Mouse (Mus musculus): ENCODE measurements around the gene Samd10.

Gene Samd10

DNA sequence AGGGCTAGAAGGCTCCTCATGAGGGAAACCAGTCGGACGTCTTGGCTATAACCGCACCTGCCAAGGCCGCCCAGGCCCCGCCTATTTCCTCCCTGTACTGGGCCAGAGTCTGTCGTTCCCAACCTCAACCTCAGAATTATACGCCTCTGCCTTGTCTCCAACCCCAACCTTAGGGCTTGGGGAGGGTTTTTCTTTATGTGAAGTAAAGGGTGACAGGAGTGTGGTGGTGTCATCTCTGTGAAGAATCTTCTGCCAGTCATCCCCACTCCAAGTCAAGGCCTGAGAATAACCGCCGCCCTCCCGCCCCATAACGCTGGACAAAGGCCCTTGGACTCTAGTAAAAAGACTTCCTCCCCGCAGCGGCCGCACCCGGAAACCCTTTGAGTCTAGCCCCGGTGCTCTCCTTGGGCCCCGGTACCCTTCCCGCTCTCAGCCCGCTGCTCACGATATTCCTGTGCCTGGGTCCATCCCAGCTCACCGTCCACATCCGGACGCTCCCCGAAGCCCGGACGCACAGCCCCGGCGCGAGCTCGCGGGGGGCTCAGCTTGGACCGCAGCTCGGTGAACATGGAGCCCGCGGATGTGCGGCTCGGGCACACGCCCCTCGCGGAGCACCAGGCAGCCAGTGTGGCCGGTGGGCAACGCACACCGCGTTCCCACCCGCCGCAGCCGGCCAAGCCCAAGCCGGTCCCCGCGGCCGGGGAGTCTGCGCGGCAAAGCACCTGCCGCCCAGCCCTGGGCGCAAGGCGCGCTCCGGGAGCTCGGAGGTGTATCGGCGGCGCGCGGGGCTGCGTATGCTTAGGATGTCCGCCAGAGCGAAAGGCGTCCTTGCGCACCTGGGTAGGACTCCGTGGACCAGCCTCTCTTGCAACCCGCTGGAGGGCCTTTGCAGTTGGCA, at the start of gene Samd10:
Samd10 (minus strand) TSS at position 759 of the 898 bp plus-strand sequence.
- DNase-seq, result peak; percentile 80 to 86

DNA sequence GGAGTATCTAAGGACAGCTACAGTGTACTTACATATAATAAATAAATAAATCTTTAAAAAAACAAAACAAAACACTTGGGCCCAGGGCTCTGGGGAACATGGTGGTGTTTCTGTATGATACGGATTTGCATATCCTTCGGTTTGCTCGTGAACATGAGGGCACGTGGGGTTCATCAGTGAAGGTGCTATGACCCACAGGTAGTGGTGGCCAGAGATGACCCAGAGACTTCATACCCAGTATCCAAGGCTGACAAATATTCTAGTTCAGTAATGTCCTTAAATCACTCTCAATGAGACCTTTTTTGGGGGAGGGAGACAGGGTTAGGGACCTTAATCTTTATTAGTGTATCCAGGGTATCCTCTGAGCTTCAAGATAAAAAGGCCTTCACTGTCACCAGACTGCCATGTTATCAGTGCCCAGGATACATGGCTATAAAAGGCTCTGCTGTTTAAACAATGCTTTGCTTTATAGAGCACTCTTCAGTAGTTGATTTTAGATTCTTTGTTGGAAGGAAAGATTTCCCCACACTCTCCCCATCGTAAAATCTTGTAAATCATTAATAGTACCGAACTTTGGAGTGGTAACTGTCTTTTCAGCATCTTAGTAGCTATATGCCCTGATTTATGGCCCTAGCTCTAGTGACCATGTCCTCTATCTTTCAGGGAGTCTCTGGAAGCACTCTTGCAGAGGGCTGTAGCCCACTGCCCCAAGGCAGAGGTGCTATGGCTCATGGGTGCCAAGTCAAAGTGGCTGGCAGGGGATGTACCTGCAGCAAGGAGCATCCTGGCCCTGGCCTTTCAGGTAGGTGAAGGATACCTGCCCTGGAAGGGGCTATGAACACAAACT, 47.8 kb upstream of the Samd10 start:
- no peak for DNase-seq

DNA sequence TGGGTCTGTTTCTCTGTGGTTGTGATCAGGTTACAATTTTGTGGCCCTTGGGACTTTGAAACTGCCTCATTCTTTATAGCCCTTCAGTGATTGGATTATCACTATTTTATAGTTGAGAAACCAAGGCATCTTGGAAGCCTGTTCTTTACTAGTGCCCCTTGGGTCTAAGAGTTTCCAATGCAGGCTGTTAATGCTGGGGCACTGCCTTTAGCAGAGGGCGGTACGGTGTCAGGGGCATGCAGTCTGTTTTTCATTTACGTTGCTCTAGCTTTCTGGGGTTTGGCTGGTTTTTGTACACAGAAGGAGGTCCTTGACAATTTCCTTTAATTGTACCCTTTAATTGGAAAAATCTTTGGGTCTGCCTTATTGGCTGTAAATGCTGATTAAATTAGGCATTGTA, 46.7 kb upstream of the Samd10 start:
- no peak for DNase-seq

DNA sequence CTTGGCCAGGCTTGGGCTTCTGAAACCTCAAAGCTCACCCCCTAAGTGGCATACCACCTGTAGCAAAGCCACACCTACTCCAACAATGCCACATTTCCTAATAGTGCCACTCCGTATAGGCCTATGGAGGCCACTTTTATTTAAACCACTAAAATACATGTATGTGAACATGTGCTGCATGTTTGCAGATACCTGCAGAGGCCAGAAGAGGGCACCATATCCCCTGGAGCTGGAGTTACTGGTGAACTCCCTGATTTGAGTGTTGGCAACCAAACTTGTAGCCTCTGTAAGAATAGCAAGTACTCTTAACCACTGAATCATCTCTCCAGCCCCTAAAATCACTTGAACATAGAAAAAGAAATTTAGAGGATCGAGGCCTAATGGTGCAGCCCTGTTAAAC, 45.3 kb upstream of the Samd10 start:
- peak in 1 of 2 experiments; percentile 39 for DNase-seq

DNA sequence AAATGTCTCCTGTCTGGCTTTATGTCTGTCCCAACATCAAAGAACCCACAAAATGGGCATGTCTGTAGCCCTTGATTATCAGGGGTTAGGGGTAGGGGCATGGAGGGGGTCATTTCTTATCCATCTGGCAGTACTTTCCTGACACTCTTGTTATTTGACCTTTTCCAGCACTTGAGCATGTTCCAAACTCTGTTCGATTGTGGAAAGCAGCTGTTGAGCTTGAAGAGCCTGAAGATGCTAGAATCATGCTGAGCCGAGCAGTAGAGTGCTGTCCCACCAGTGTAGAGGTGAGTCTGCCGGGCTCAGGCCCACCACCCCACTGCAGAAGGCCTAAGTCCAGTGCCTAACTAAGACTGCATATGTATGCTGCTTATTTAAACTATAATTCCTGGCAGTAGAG, 36.9 kb upstream of the Samd10 start:
- DNase-seq, result no peak

DNA sequence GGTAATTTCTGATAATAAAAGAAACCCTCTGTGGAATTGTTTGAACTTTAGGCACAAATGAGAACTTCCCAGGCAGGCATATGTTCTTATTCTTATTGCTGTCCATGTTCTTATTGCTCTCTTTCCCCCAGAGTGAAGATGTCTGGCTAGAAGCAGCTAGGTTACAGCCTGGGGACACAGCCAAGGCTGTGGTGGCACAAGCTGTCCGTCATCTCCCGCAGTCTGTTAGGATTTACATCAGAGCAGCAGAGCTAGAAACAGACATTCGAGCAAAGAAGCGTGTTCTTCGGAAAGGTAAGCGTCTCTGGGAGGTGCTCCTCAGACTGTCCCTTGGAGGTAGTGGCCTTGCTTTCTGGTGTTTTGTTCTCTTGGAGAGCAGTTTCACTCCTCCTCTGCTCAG, 33.6 kb upstream of the Samd10 start:
- peak; percentile 60 to 75 for DNase-seq

DNA sequence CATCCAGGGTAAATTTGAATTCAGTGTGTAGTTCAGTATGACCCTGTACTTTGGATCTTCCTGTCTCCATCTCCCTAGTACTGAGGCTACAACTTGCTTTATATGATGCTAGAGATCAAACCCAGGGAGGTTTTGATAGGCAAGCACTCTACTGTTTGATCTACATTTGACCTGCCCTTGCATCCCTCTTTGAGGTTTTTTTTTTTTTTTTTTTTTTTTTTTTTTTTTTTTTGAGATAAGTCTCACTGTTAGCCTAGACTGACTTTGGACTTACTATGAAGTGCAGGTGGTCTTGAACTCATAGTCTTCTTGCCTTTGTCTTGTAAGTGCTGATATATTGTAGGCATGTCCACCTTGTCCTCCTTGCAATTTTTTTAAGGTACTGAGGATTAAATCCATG, 29.5 kb upstream of the Samd10 start:
- no peak for DNase-seq

DNA sequence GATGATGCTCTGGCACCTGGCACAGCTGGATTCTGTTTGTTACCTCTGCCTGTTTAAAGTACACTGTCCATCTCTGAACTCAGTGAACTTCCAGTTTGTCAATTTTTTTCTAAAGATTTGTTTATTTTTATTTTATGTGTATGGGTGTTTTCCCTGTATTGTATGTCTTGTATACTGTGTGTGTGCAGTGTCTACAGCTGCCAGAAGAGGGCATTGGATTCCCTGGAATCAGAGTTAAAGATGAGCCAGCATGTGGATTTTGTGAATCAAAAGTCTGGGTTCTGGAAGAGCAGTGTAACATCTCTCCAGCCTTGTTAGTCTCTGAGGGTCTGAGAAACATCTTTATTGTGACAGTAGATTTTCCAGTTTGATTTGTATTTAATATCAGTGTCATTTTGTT, 24.4 kb upstream of the Samd10 start:
- DNase-seq, result peak; percentile 25 to 41

DNA sequence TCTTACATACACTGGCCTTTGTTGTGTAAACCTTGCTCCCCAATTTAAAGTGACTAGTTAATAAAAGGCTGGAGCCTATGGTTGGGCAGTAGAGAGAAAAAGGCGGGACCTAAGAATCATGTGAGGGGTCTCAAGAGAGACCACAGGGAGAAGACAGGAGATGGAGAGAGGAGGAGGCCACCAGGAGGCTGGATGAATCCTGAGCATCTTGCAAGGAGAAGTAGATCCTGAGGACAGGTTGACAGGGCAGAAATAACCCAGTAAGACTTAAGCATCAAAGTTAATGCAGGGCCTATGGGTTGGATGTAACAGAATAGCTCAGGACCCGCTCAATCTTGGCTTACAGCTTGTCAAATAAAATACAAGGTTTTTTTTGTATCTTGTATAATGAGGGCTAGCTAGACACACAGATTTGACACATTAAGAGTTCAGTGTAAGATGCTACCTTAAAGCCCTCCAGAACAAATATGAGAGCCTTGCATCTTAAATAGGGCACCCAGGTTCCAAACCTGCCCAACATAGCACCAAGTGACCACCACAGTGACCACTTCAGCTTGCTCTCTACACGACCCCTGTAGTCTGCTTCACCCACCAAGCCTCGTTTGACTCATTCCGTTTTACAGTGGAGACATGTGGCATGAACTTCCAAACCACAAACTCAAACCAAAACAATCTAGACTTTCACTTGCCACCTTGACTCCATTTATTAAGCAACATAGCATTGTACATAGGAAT, 19.9 kb upstream of the Samd10 start:
- DNase-seq, result no peak

DNA sequence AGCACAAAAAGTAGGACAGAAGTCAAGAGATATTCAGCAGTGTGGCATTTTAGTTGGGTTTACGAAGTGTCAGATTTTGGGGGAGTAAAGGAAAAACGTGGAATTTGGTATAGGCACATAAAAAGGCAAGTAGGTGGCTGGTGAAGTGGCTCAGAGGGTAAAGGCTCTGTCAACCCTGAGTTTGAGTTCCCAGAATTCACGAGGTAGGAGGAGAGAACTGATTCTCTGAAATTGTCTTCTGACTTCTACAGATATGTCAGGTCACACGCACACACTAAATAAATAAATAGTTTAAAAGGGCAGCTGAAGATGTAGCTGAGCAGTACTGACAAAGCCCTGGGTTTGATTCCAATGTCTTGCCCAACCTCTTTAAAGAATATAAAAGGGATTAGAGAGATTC, 3.4 kb upstream of the Samd10 start:
- DNase-seq, result no peak

DNA sequence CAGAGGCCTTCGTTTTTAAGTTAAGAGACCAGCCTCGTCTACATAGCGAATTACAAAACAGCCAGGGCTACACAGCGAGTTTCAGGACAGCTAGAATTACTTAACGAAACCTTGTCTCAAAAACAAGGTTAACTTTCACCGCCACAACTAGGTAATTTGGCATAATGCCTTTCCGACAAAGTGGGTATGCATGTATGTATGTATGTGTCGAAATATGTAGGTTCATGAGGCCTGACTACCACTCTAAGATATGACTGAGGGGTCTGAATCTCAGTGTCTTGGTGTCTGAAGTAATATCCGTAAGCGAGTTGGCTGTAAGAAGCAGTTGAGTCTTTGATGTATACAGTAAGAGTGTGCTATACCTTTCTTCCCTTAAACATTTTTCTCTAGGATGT, 2.7 kb upstream of the Samd10 start:
- DNase-seq, result no peak

DNA sequence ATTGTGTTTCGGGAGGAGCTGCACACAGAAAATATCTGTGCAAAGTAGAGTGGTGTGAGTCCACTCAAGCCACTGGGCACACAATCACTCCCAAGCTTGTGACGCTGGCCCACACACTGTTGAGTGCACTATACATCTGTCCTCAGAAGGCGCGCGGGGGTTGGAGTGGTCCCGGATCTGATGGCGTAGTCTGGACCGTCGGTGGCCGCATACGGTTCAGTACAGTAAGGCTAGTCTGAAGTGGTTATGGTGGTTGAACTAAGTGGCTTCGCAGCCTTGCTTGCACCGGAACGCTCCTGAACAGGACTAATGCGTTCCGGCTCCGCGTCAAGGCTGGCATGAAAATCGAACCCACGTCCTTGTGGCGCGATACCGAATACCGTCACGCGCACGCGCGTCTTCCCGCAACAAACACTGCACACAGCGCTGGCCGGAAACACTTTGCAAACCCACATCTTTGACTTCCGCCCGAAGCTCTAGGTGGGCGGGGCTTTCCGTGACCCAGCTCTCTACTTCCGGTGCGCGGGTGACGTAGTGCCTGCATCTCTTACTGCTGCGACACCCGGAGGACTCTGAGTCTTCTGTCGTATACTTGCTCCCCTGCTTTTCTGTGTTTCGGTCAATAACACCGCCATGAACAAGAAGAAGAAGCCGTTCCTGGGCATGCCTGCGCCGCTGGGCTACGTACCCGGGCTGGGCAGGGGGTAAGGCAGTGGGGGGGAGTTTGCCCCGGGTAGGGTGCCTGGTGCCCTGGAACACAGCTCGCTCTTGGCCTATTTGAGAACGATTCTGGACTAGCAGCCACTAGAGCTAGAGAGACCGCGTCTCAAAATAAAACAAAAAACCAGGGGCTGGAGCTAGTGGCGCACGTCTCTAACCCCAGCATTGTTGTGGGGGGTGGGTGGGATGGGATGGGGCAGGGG, 2.1 kb upstream of the Samd10 start:
- DNase-seq, result peak; percentile 97

DNA sequence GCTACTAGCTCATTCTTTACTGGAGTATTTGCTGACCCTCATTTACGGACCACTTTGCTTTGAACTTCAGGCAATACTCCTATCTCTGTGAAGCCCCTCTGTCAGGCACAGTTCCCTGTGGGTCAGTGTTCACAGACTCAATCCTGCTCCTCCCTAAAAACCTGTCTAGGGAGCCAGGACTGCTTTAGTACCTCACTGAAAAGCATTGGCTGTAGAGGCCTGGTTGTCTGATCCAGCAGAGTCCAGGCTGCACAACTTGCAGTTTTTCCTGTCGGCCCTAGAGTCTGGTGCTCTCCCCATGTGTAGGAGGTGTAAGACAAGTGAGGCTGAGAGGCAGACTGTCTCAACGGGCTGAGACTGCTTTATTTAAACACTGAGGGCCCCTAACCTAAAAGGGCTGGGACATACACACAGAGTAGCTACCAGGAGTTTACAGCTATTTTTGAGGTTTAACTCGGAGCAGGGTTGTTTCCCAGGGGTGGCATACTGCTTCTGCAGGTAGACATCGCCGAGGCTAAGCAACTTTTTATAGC, 1.3 kb upstream of the Samd10 start:
- DNase-seq, result peak in 1 of 2 experiments; percentile 19

DNA sequence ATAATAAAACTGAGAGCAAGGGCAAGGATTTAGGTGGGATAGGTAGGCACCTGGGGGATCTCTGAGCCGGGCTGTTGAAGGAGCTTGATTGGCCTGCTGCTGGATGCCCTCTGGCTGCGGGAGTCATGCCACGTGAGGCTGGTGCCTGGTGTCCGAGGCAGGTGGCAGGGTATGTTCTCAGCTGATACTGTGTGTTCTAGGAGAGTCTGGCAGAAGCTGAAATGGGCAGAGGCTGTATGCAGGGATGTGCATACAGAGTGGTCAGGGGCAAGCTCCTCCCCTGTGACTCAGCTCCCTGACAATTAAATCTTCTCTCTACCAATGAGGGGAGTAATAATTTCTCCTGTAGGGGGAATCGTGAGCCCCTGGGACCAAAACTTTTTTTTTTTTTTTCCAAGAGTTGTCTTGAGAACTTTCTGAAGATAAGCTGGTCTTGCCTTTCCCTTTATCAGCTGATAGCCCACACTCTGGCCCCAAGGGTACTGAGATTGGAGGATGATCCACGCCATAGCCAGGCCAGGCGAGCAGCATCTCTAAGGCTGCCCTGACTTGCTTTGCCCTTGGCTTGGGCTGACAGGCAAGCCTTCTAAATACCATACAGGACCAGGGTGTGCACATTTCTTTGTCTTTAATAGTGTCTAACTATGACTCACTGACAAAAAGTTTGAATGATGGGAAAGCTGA, 1.5 kb downstream of the Samd10 start:
- DNase-seq, result no peak

DNA sequence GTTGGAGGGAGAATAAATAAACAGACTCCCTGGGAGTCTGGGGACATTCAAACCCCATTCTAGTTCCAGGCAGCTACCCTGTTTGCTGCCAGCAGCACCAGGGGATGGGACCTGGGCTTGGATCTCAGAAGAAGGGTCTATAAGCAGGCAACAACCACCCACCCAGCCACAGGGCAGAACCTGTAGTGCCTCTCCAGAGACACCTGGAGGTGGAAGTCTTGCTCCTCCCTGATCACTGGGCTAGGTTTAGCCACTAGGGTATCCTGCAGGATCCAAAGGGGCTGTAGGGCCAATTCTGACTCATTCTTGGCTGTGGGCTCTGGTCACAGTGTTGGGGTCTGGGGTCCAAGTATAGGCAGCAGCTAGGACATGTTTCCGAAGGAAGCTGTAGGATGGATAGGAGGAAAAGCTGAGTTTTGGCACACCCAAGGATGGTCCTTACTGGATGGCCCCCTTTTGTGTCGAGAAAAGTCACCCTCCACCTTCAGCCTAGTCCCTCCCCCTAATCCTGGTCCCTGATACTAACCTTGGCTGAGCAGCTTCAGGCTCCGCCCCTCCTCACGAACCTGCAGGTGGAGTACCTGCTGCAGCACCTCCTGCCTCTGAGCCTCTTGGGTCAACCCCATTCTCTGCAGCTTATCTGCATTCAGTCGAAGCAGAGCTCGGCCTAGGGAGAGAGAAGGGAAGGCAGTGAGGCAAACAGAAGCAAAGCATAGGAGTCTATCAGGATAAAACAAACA, 2.6 kb downstream of the Samd10 start:
- peak in 1 of 2 experiments; percentile 26 for DNase-seq

DNA sequence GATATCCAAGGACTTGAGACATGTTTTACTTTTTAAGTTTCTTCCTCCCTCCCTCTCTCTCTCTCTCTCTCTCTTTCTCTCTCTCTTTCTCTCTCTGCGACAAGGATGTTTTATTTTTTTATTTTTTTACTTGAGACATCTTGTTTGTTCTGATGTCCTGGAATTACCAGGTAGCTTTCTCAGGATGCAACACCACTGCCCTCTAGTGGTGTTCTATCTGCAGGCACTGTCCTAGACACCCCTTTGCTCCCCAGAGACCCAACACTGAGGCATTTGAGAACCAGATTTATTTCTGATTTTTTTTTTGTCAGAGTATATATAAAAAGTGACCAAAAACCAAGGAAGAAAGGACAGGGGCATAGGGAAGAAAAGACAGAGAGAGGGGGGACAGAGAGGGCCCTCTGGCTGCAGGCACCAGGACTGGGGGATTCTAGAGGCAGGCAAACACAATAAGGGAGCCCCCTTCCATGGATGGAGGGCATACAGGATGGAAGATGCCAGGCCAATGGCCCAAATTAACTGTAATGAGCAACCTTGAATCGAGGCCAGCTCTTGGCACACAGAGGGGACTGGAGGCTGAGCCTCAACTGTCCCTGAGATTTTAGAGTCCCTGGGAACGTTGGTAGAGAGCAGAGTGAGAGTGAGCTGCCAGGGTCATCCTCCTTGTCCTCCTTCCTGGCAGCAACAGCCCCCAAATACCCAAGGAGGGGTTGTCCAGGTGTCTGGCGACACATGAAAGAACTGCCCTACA, 3.9 kb downstream of the Samd10 start:
- DNase-seq, result peak; percentile 74 to 79

DNA sequence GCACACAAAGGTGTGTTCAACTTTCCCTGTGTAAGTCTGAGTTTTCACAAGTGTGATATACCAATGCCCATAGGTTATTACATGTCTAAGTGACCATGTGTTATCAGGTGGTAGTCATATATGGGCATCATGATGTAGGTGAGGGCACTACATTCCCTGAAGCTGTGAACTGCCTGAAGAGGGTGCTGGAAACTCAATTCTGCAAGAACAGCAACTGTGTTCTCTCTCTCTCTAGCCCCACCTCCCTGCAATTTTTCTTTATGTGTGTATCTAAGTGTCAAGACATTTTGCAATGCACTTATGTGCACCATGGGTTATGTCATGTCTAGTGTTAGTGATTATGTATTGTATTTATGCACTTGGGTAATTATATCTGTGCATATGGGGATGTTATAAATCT, 5.1 kb downstream of the Samd10 start:
- DNase-seq, result no peak

DNA sequence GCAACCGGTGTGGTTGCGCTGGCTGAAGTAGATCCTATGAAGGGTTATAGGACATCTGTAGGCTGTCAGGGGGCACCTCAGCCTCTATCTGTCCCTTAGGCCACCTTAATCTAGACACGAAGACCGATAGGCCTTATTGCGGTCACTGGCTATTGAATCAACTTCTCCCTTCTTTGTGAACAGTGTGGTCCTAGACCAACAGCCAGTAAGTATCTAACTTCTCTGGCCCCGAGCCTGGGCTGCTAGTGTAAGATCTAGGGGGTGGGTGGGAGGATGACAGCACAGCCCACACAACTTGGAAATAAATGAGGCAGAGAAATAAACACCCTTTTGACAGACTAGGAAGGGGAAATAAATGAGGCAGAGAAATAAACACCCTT, 6.0 kb downstream of the Samd10 start:
- DNase-seq, result no peak

DNA sequence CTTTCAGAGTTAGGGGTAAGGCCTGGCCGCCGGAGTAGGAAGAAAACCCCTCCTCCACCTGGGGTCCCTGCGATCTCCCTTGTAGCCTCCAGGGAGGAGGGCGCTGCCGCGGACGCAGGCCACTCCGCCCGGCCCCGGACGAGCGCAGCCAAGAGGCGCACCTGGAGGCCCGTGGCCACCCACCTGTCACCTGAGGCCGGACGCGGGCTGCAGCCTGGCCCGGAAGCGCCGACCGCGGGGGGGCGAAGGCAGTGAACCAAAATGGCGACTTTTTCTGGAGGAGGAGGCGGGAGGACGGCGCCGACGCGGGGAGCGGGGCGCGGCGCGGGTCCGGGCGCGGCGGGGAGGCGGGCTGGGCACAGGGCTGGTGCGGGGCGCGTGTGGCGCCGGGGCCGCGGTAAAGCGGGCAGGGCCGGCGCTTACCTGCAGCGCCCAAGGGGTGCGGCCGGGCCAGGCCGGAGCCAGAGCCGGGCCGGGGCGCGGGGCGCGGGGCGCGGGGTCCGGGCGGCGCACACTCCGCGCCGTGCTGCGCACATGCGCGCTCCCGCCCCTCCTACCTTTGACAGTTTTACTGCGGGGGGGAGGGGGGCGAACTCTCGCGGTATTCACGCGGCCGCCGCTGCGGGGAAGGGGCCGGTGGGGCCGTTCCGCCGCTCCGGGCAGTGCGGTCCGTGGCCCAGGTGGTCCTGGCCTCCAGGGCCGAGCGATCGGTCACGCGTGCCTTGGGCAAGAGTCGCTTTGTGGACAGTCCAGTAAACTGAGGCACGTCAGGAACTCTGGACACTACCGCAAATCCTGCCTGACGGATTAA, 6.6 kb downstream of the Samd10 start, which contains the start of gene Zfp512b:
Zfp512b (minus strand) TSS at position 573 of the 811 bp plus-strand sequence.
- DNase-seq, result peak; percentile 79 to 88
